ENCODE assay signal across 22 mouse cellular contexts in genomic region chr4:149868725-149869124, GRCm38 (mm10).
A peak's percentile ranks its signal among the peaks of the same experiment; 100 is the strongest.
DNase-seq lines count a peak whose midpoint lies in the region; ATAC-seq and TF ChIP-seq lines count a peak whose summit lies in the region.
"Had no signal": no experiment of that assay in that cellular context is flagged by ENCODE, and none has a peak within 500 bp of the region (broad histone marks: within the 10 kb centered on the region; RNA-seq: fewer than 3 reads in every experiment).

No protein-coding gene starts in this region.

- no peaks in the 10 kb centered on the region for H3K36me3 ChIP-seq in heart, embryonic 15.5 days
- H3K36me3 ChIP-seq in heart, adult 2 months (ENCODE audit: control insufficient read depth, insufficient read depth, low read length) = no peaks in the 10 kb centered on the region
- no peaks in the 10 kb centered on the region for H3K36me3 ChIP-seq in limb, embryonic 10.5 days
- no peaks in the 10 kb centered on the region for H3K36me3 ChIP-seq in midbrain, embryonic 15.5 days (replicated peaks)
- H3K36me3 ChIP-seq: embryonic facial prominence, embryonic 15.5 days; heart, embryonic 13.5 days; liver, embryonic 12.5 days; midbrain, embryonic 10.5 days; neural tube, embryonic 12.5 days had no signal

- no peak for TF ChIP-seq POLR2A in heart, adult 2 months (IDR thresholded peaks at IDR 0.05; ENCODE audit: insufficient read depth, low read depth, low read length)

- TF ChIP-seq EP300 in heart, adult 2 months (IDR thresholded peaks at IDR 0.05; ENCODE audit: insufficient read depth, low read depth, low read length) = no peak

- WGBS in heart, embryonic 15.5 days = 70% methylated on average over 14 of the region's 14 CpGs
- 87% methylated on average over 14 of the region's 14 CpGs for WGBS in heart, adult 2 months
- 75% methylated on average over 14 of the region's 14 CpGs for WGBS in limb, embryonic 10.5 days
- WGBS in midbrain, embryonic 15.5 days = 83% methylated on average over 14 of the region's 14 CpGs

- no peaks in the 10 kb centered on the region for H3K9me3 ChIP-seq in heart, embryonic 15.5 days (replicated peaks)
- no peaks in the 10 kb centered on the region for H3K9me3 ChIP-seq in limb, embryonic 10.5 days (replicated peaks)
- H3K9me3 ChIP-seq in midbrain, embryonic 15.5 days = no peaks in the 10 kb centered on the region
- H3K9me3 ChIP-seq: embryonic facial prominence, embryonic 15.5 days; heart, embryonic 13.5 days; liver, embryonic 12.5 days; midbrain, embryonic 10.5 days had no signal

- H3K79me2 ChIP-seq in heart, adult 2 months (replicated peaks; ENCODE audit: control insufficient read depth, insufficient read depth, low read length) = no peaks in the 10 kb centered on the region

- H3K4me3 ChIP-seq in heart, embryonic 15.5 days = no peak overlapping the region
- H3K4me3 ChIP-seq in heart, adult 2 months = no peak overlapping the region
- no peak overlapping the region for H3K4me3 ChIP-seq in limb, embryonic 10.5 days
- no peak overlapping the region for H3K4me3 ChIP-seq in midbrain, embryonic 15.5 days
- H3K4me3 ChIP-seq: embryonic facial prominence, embryonic 15.5 days; heart, embryonic 13.5 days; layer of hippocampus, adult 2 months; liver, embryonic 12.5 days; midbrain, embryonic 10.5 days; neural tube, embryonic 12.5 days had no signal

- intact Hi-C loops in heart, adult 2 months (cut with DNase I) = no loop called here

- TF ChIP-seq CTCF in heart, adult 2 months (IDR thresholded peaks at IDR 0.05) = no peak

- no peak overlapping the region for H3K27ac ChIP-seq in heart, embryonic 15.5 days
- H3K27ac ChIP-seq in heart, adult 2 months = no peak overlapping the region; the same call in 1 of the 2 replicates
- peak overlapping the region; percentile 67 for H3K27ac ChIP-seq in limb, embryonic 10.5 days
- no peak overlapping the region for H3K27ac ChIP-seq in midbrain, embryonic 15.5 days
- H3K27ac ChIP-seq: layer of hippocampus, adult 2 months; liver, embryonic 12.5 days; macrophage; midbrain, embryonic 10.5 days; neural tube, embryonic 12.5 days had no signal

- H3K4me1 ChIP-seq in heart, embryonic 15.5 days (replicated peaks) = peaks cover 15% of the 10 kb centered on the region
- H3K4me1 ChIP-seq in heart, adult 2 months (ENCODE audit: control insufficient read depth, insufficient read depth, low read length) = no peaks in the 10 kb centered on the region
- peaks cover 49% of the 10 kb centered on the region for H3K4me1 ChIP-seq in limb, embryonic 10.5 days
- H3K4me1 ChIP-seq in midbrain, embryonic 15.5 days = no peaks in the 10 kb centered on the region
- H3K4me1 ChIP-seq: neural tube, embryonic 12.5 days had no signal

- no peak overlapping the region for H3K4me2 ChIP-seq in heart, embryonic 15.5 days
- no peak overlapping the region for H3K4me2 ChIP-seq in midbrain, embryonic 15.5 days
- H3K4me2 ChIP-seq: embryonic facial prominence, embryonic 15.5 days; heart, embryonic 13.5 days; liver, embryonic 12.5 days; lung, embryonic 14.5 days; neural tube, embryonic 12.5 days had no signal

- no peak for DNase-seq in heart, adult 2 months
- DNase-seq in B cell, adult 2 months = peak; percentile 19 to 27
- peak; percentile 53 for DNase-seq in CD4-positive helper T cell, adult 2 months (ENCODE audit: low read depth, low spot score)
- no peak for DNase-seq in limb, embryonic 10.5 days (ENCODE audit: low spot score)
- DNase-seq in left cerebral cortex, adult 18-20 months (ENCODE audit: low spot score in 2 of 2) = no peak
- DNase-seq: cerebellum, adult 9-11 months; heart, postnatal 4 days; kidney, adult 9 months; layer of hippocampus, postnatal 36 days; left cerebral cortex, postnatal 4 days; lung, embryonic 14.5 days; right cerebral cortex, postnatal 4 days had no signal

- H3K9ac ChIP-seq in heart, embryonic 15.5 days = no peak overlapping the region
- no peak overlapping the region for H3K9ac ChIP-seq in heart, adult 2 months (ENCODE audit: low read depth, low read length)
- no peak overlapping the region for H3K9ac ChIP-seq in midbrain, embryonic 15.5 days
- H3K9ac ChIP-seq: embryonic facial prominence, embryonic 15.5 days; heart, embryonic 13.5 days; liver, embryonic 12.5 days; lung, embryonic 14.5 days; neural tube, embryonic 12.5 days had no signal

- H3K27me3 ChIP-seq in heart, embryonic 15.5 days = no peaks in the 10 kb centered on the region
- no peaks in the 10 kb centered on the region for H3K27me3 ChIP-seq in heart, adult 2 months (ENCODE audit: control insufficient read depth, insufficient read depth, low read length)
- H3K27me3 ChIP-seq in limb, embryonic 10.5 days (ENCODE audit: low read depth, poor library complexity, severe bottlenecking) = no peaks in the 10 kb centered on the region
- H3K27me3 ChIP-seq in midbrain, embryonic 15.5 days (replicated peaks) = no peaks in the 10 kb centered on the region
- H3K27me3 ChIP-seq: embryonic facial prominence, embryonic 15.5 days; heart, embryonic 13.5 days; neural tube, embryonic 12.5 days had no signal

- ATAC-seq in heart, embryonic 15.5 days (replicated peaks; ENCODE audit: insufficient number of reproducible peaks, insufficient read depth, low FRiP score, low read depth) = peak; percentile 16; the same call in 1 of the 2 replicates
- no peak for ATAC-seq in midbrain, embryonic 15.5 days (replicated peaks)
- ATAC-seq: inflammation-experienced regulatory T-cells, adult 6 months; liver, embryonic 12.5 days had no signal

Comparison
In these comparisons a context has a peak if more than half of its experiments do, and no peak if none do; other contexts are left out.
1. DNase-seq: peak in B cell, adult 2 months (2 of 2) and CD4-positive helper T cell, adult 2 months (single experiment); none in heart, adult 2 months (0 of 2), limb, embryonic 10.5 days (single experiment) and left cerebral cortex, adult 18-20 months (0 of 2).